Mouse (Mus musculus): ENCODE data around the gene Pdap1.

Pdap1 gene

DNA sequence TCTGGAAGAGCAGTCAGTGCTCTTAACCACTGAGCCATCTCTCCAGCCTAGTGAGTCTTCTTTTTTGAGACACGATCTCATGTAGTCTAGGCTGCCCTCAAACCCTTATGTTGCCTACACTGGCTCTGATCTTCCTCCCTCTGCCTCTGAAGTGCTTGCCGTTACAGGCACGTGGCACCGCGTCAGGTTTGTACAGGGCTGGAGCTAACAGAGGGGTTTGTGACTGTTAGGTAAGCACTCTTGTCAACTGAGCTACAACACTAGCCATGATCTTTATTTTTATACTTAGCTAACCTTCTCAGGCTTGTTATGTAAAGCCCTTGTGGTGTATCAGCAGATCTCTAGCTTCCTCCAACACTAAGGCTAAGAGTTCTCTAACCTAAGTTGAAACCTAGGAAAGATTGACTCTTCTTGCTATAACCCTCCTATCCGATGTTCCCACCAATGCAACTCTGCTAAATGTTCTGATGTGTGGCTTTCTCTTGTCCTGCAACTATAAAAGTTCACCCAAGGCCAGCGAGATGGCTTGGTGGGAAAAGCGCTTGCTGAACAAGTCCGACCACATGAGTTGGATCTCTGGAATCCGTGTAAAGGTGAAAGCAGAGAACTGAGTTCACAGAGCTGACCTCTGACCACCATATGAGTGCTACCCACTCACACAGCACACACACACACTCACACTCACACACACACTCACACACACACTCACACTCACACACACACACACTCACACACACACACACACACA lies 58.0 kb downstream of the Pdap1 start:
- DNase-seq (ENCODE audit: low spot score), result no peak

All from ovary, postnatal 10 days (tissue).